Mouse (Mus musculus) megakaryocyte progenitor cell, adult 5-6 weeks (primary cell): ENCODE measurements around the gene Chka. TPM values are rescaled to one million over a fixed set of nuclear protein-coding genes. Genes with fewer than 3 reads are reported as not detected.

Experiments
- ATAC-seq: replicated peaks from 2 replicates; pipeline ENCODE4 v1.8.0; 2016; ENCODE audit warnings: mild to moderate bottlenecking, moderate TSS enrichment, inconsistent platforms; ENCODE audit not compliant: poor library complexity
- total RNA-seq, 2 experiments: library from RNA; stranded (forward) in 1 of 2; stranded (reverse) in 1 of 2; fragments of 157-497, 149-512 nt in 1 of 2; fragments of 200-1000 nt in 1 of 2; gene quantifications; 2 replicates each; pipeline versions ENCODE4 v1.2.3 to v1.2.4; 2015 to 2017

The Chka gene
- total RNA-seq, 2 experiments from 2014 or later: 39.7 to 39.8 TPM

- peak; percentile 55 for ATAC-seq
Observed at GRCm38 (mm10) chr19:3935896-3936850, 84.6 kb downstream of the Chka start.

GRCm38 (mm10) chr19:3942315-3942714, 90.7 kb downstream of the Chka start:
- no peak for ATAC-seq

GRCm38 (mm10) chr19:3942986-3943735, 91.6 kb downstream of the Chka start:
- peak; percentile 81 for ATAC-seq

Other genes starting within 250 kb of the Chka start
- 20.3 and 22.4 TPM in 2 replicates for gene Lrp5, start 165.2 kb upstream of the Chka start, total RNA-seq (2015)
- 17.3 and 20.4 TPM in 2 replicates for gene Lrp5, start 165.2 kb upstream of the Chka start, total RNA-seq (2017)
- gene 1810055G02Rik, start 143.5 kb upstream of the Chka start, total RNA-seq (2015): 12.5 and 12.8 TPM in 2 replicates
- 6.0 and 7.1 TPM in 2 replicates for gene 1810055G02Rik, start 143.5 kb upstream of the Chka start, total RNA-seq (2017)
- gene Kmt5b, start 84.4 kb upstream of the Chka start, total RNA-seq (2015): 20.1 and 21.9 TPM in 2 replicates
- 29.5 and 42.7 TPM in 2 replicates for gene Kmt5b, start 84.4 kb upstream of the Chka start, total RNA-seq (2017)
- 122 and 178 TPM in 2 replicates for gene Tcirg1, start 55.4 kb downstream of the Chka start, total RNA-seq (2015)
- gene Tcirg1, start 55.4 kb downstream of the Chka start, total RNA-seq (2017): 208 and 211 TPM in 2 replicates
- gene Ndufs8, start 61.0 kb downstream of the Chka start, total RNA-seq (2015): 239 and 257 TPM in 2 replicates
- 65.6 and 86.1 TPM in 2 replicates for gene Ndufs8, start 61.0 kb downstream of the Chka start, total RNA-seq (2017)
- gene Aldh3b1, start 78.0 kb downstream of the Chka start, total RNA-seq (2015): 5.0 and 6.9 TPM in 2 replicates
- gene Aldh3b1, start 78.0 kb downstream of the Chka start, total RNA-seq (2017): 10.5 and 12.6 TPM in 2 replicates
- 95.9 and 111 TPM in 2 replicates for gene Unc93b1, start 83.4 kb downstream of the Chka start, total RNA-seq (2015)
- gene Unc93b1, start 83.4 kb downstream of the Chka start, total RNA-seq (2017): 175 and 202 TPM in 2 replicates
- 0.32 and 0.71 TPM in 2 replicates for gene Aldh3b3, start 106.9 kb downstream of the Chka start, total RNA-seq (2015)
- gene Aldh3b3, start 106.9 kb downstream of the Chka start, total RNA-seq (2017): 0.04 and 0.27 TPM in 2 replicates
- gene Aldh3b2, start 120.6 kb downstream of the Chka start, total RNA-seq (2015): not detected in 2 replicates
- 0.25 TPM in 1 of 2 replicates, not detected in the other for gene Aldh3b2, start 120.6 kb downstream of the Chka start, total RNA-seq (2017)
- 3.4 and 3.9 TPM in 2 replicates for gene Acy3, start 134.8 kb downstream of the Chka start, total RNA-seq (2015)
- 1.2 and 1.6 TPM in 2 replicates for gene Acy3, start 134.8 kb downstream of the Chka start, total RNA-seq (2017)
- gene Tbx10, start 141.0 kb downstream of the Chka start, total RNA-seq (2015): not detected in 2 replicates
- gene Tbx10, start 141.0 kb downstream of the Chka start, total RNA-seq (2017): not detected in 2 replicates
- 15.1 and 16.2 TPM in 2 replicates for gene Nudt8, start 148.8 kb downstream of the Chka start, total RNA-seq (2015)
- gene Nudt8, start 148.8 kb downstream of the Chka start, total RNA-seq (2017): 10.4 and 14.4 TPM in 2 replicates
- 0.57 and 1.5 TPM in 2 replicates for gene Gm49405, start 148.9 kb downstream of the Chka start, total RNA-seq (2015)
- 1.5 and 1.9 TPM in 2 replicates for gene Gm49405, start 148.9 kb downstream of the Chka start, total RNA-seq (2017)
- gene Doc2g, start 151.5 kb downstream of the Chka start, total RNA-seq (2015): 1.6 and 2.9 TPM in 2 replicates
- gene Doc2g, start 151.5 kb downstream of the Chka start, total RNA-seq (2017): 1.3 and 2.9 TPM in 2 replicates
- gene Ndufv1, start 161.0 kb downstream of the Chka start, total RNA-seq (2015): 123 and 135 TPM in 2 replicates
- gene Ndufv1, start 161.0 kb downstream of the Chka start, total RNA-seq (2017): 223 and 254 TPM in 2 replicates
- 264 and 361 TPM in 2 replicates for gene Gstp1, start 186.2 kb downstream of the Chka start, total RNA-seq (2015)
- gene Gstp1, start 186.2 kb downstream of the Chka start, total RNA-seq (2017): 79.8 and 88.4 TPM in 2 replicates
- not detected in 2 replicates for gene Gstp2, start 194.2 kb downstream of the Chka start, total RNA-seq (2015)
- not detected in 2 replicates for gene Gstp2, start 194.2 kb downstream of the Chka start, total RNA-seq (2017)
- 1.4 and 7.5 TPM in 2 replicates for gene Gstp3, start 207.8 kb downstream of the Chka start, total RNA-seq (2015)
- 2.2 TPM in 2 replicates for gene Gstp3, start 207.8 kb downstream of the Chka start, total RNA-seq (2017)
- not detected in 2 replicates for gene Cabp2, start 229.8 kb downstream of the Chka start, total RNA-seq (2015)
- gene Cabp2, start 229.8 kb downstream of the Chka start, total RNA-seq (2017): not detected in 2 replicates
- gene Cdk2ap2, start 245.4 kb downstream of the Chka start, total RNA-seq (2015): 112 and 126 TPM in 2 replicates
- 24.2 and 44.8 TPM in 2 replicates for gene Cdk2ap2, start 245.4 kb downstream of the Chka start, total RNA-seq (2017)
- 7.8 and 11.2 TPM in 2 replicates for gene Pitpnm1, start 248.2 kb downstream of the Chka start, total RNA-seq (2015)
- gene Pitpnm1, start 248.2 kb downstream of the Chka start, total RNA-seq (2017): 6.8 and 17.2 TPM in 2 replicates